Mouse (Mus musculus): ENCODE data around the gene Wdr70. TPM values are rescaled to one million over a fixed set of nuclear protein-coding genes. Genes with fewer than 3 reads are reported as not detected.

Wdr70 gene
- polyA plus RNA-seq, 1 experiment = 47.6 TPM

DNA sequence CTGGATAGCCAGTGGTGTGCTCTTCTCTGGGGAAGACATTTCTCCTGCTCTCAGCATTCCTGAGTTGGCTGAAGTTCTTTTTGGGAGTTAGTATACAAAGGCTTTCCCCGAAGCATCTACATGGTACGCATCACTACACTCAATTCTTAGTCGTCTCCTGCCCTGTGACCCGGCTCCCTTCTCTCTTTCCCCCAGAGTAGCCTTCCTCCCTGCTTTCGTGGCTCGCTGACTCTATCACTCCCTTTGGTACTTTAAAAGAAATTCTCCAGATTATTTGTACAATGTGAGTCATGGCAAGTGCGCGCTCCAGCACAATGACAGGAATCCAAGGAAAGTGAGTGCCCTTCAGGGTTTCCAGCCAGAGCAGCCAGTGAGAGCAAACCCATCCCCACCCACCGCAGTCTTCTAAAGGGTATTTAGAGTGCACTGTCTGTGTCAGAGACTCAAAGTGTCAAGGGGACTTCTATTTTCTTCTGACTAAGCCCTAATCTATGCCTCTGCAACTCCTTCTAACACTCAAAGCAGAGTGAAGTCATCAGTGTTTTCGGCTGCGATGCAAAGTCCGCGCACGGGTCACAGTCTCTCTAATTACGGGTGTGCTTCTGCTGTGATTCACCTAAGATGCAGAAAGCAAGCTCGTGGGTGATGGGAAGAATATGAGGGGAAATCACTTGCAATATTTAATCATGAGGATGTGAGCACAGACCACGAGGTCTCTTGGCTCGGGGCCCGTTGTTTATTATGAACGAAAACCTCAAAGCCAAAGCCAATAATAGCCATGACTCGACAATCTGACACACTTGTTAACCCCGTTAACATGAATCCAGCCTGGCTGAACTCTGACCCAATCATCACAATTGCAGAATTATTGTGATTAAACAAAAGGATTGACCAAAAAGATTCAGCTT lies 221.2 kb downstream of the Wdr70 start:
- H3K4me3 ChIP-seq (ENCODE audit: insufficient read depth, poor library complexity, severe bottlenecking) = no peak overlapping the region
- H3ac ChIP-seq (ENCODE audit: control insufficient read depth, insufficient read length, low read depth) = peak overlapping the region; percentile 2
- no peaks in the 10 kb centered on the region for H3K79me2 ChIP-seq (ENCODE audit: control insufficient read depth, insufficient read depth)
- H3K27me3 ChIP-seq (ENCODE audit: control insufficient read depth, insufficient read depth, insufficient read length) = no peaks in the 10 kb centered on the region
- TF ChIP-seq USF1 (IDR thresholded peaks at IDR 0.05; ENCODE audit: low read depth) (peak; percentile 78), MYOD1 (IDR thresholded peaks at IDR 0.05; ENCODE audit: control insufficient read depth, insufficient read length, low read depth) (peak; percentile 25), CTCF (IDR thresholded peaks at IDR 0.05; ENCODE audit: control insufficient read depth, insufficient read depth, insufficient read length) (no peak), MAX (IDR thresholded peaks at IDR 0.05) (peak; percentile 83), CEBPB (IDR thresholded peaks at IDR 0.05; ENCODE audit: low read depth) (peak; percentile 31), FOSL1 (IDR thresholded peaks at IDR 0.05; ENCODE audit: insufficient read depth, low read length, poor library complexity, severe bottlenecking) (no peak), MYOG (IDR thresholded peaks at IDR 0.05; ENCODE audit: control insufficient read depth, extremely low read depth, insufficient read length) (no peak)
- peaks cover 25% of the 10 kb centered on the region for H3K36me3 ChIP-seq (ENCODE audit: control insufficient read depth, insufficient read depth)
- H3K79me3 ChIP-seq (ENCODE audit: low read depth) = no peaks in the 10 kb centered on the region

DNA sequence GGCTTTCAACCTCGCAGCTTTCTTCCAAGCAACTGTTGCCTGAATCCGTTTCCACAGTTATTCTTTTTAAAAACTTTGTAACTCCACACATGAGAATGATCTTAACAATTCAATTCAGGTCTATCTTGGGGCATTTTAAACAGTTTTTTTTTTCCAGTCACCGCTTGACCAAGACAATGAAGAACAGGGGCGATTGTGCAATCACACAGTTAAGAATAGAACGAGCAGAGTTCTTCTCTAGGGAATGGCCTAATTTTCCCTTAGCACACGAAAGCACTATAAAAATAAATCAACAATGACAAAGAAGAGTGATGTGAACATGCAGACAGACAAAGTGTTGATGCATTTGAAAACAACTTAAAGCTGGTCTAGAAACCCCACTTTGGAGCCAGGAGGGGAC lies 223.1 kb downstream of the Wdr70 start:
- Histone ChIP-seq H3K79me2 (ENCODE audit: control insufficient read depth, insufficient read depth) (no peaks in the 10 kb centered on the region), H3ac (ENCODE audit: control insufficient read depth, insufficient read length, low read depth) (no peak overlapping the region), H3K27me3 (ENCODE audit: control insufficient read depth, insufficient read depth, insufficient read length) (no peaks in the 10 kb centered on the region), H3K36me3 (ENCODE audit: control insufficient read depth, insufficient read depth) (peaks cover 17% of the 10 kb centered on the region), H3K4me3 (ENCODE audit: insufficient read depth, poor library complexity, severe bottlenecking) (no peak overlapping the region), H3K79me3 (ENCODE audit: low read depth) (no peaks in the 10 kb centered on the region)
- peak; percentile 90 for TF ChIP-seq CEBPB (IDR thresholded peaks at IDR 0.05; ENCODE audit: low read depth)
- no peak for TF ChIP-seq FOSL1 (IDR thresholded peaks at IDR 0.05; ENCODE audit: insufficient read depth, low read length, poor library complexity, severe bottlenecking)

DNA sequence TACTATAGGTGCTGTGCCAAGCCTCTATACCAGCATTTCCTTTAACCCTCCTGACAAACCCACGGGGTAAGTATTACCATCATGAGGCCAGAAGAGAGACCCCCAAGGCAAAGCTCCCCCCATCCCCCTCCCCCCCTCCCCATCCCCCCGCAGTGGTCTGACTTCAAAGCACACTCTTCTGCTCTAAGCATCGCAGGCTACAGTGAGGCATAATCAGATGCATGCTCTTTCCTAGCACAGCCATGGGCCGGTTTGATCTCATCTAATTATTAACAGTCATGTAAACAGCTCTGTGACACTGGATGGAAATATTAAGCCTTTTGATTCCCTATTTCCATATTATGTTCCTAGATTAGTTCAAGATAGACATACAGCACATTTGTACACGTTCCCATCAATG lies 226.5 kb downstream of the Wdr70 start:
- Histone ChIP-seq H3K79me3 (ENCODE audit: low read depth) (no peaks in the 10 kb centered on the region), H3ac (ENCODE audit: control insufficient read depth, insufficient read length, low read depth) (no peak overlapping the region), H3K36me3 (ENCODE audit: control insufficient read depth, insufficient read depth) (peaks cover 5% of the 10 kb centered on the region), H3K79me2 (ENCODE audit: control insufficient read depth, insufficient read depth) (no peaks in the 10 kb centered on the region), H3K4me3 (ENCODE audit: insufficient read depth, poor library complexity, severe bottlenecking) (no peak overlapping the region), H3K27me3 (ENCODE audit: control insufficient read depth, insufficient read depth, insufficient read length) (no peaks in the 10 kb centered on the region)
- TF ChIP-seq MAX (IDR thresholded peaks at IDR 0.05) (no peak), MYOG (IDR thresholded peaks at IDR 0.05; ENCODE audit: control insufficient read depth, extremely low read depth, insufficient read length) (no peak)

DNA sequence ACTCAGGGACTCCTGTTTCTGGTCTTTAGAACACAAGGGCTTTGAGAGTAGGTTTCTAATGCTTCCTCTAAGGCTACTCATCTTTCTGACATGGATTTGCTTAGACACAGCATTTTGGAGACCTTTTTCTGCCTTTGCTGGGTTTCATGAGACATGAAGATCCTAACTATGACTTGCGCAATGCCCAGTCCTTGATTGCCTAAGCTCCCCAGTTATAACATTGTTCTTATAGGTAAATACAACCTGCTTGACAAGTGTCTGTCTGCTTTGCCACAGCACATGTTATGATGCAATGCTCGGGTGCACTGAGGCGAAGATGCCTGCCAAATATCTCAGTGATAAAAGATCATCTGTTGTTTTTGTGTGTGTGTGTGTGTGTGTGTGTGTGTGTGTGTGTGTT lies 233.7 kb downstream of the Wdr70 start:
- H3ac ChIP-seq (ENCODE audit: control insufficient read depth, insufficient read length, low read depth) = no peak overlapping the region
- TF ChIP-seq CTCF (IDR thresholded peaks at IDR 0.05; ENCODE audit: control insufficient read depth, insufficient read depth, insufficient read length) = no peak
- TF ChIP-seq CEBPB (IDR thresholded peaks at IDR 0.05; ENCODE audit: low read depth) = peak; percentile 89
- H3K79me3 ChIP-seq (ENCODE audit: low read depth) = no peaks in the 10 kb centered on the region
- no peaks in the 10 kb centered on the region for H3K79me2 ChIP-seq (ENCODE audit: control insufficient read depth, insufficient read depth)
- H3K36me3 ChIP-seq (ENCODE audit: control insufficient read depth, insufficient read depth) = no peaks in the 10 kb centered on the region
- no peak overlapping the region for H3K4me3 ChIP-seq (ENCODE audit: insufficient read depth, poor library complexity, severe bottlenecking)
- H3K27me3 ChIP-seq (ENCODE audit: control insufficient read depth, insufficient read depth, insufficient read length) = no peaks in the 10 kb centered on the region

DNA sequence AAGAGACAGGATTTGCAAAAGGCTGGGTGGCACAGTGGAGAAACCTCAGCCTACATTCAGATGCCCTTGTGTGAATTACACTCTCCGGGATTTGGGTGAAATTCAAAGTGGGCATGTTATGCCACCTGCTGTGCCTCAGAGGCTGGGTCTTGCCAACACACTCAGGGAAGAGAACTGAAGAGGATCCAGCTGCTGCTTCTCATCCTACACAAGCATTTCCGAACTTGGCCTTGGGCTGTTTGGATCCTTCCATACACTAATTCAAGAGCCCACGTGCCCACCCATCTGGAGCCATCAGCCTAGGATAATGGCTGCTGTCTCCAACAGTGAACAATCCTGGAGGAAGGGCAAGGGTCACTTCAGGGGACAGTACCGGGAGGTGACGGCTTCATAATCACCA lies 235.7 kb downstream of the Wdr70 start:
- Histone ChIP-seq H3K27me3 (ENCODE audit: control insufficient read depth, insufficient read depth, insufficient read length) (no peaks in the 10 kb centered on the region), H3K79me3 (ENCODE audit: low read depth) (no peaks in the 10 kb centered on the region), H3K36me3 (ENCODE audit: control insufficient read depth, insufficient read depth) (no peaks in the 10 kb centered on the region), H3K79me2 (ENCODE audit: control insufficient read depth, insufficient read depth) (no peaks in the 10 kb centered on the region), H3K4me3 (ENCODE audit: insufficient read depth, poor library complexity, severe bottlenecking) (no peak overlapping the region), H3ac (ENCODE audit: control insufficient read depth, insufficient read length, low read depth) (peak overlapping the region; percentile 36)
- TF ChIP-seq CEBPB (IDR thresholded peaks at IDR 0.05; ENCODE audit: low read depth) (no peak), MAX (IDR thresholded peaks at IDR 0.05) (no peak), FOSL1 (IDR thresholded peaks at IDR 0.05; ENCODE audit: insufficient read depth, low read length, poor library complexity, severe bottlenecking) (no peak), MYOD1 (IDR thresholded peaks at IDR 0.05; ENCODE audit: control insufficient read depth, insufficient read length, low read depth) (peak; percentile 44), MYOG (IDR thresholded peaks at IDR 0.05; ENCODE audit: control insufficient read depth, extremely low read depth, insufficient read length) (no peak), CTCF (IDR thresholded peaks at IDR 0.05; ENCODE audit: control insufficient read depth, insufficient read depth, insufficient read length) (no peak), USF1 (IDR thresholded peaks at IDR 0.05; ENCODE audit: low read depth) (peak; percentile 81)

DNA sequence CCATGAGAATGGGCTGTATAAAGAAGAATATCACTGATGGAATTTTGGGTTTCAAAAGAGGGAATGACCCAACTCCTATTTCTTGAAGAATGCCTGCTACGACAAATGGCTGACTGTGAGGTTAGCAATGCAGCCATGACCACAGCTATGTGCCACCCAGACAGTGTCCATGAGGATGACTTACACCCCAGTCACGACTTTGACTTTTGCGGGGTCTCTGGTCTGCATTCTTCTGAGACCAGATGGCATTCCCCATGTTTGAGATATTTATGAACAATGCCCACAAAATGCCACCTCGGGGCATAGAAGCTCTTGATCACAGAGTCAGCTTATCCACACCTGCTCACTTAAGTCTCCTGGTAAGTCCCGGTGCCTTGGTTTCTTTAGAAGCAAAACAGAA lies 236.1 kb downstream of the Wdr70 start:
- Histone ChIP-seq H3ac (ENCODE audit: control insufficient read depth, insufficient read length, low read depth) (no peak overlapping the region), H3K79me3 (ENCODE audit: low read depth) (no peaks in the 10 kb centered on the region), H3K36me3 (ENCODE audit: control insufficient read depth, insufficient read depth) (no peaks in the 10 kb centered on the region), H3K27me3 (ENCODE audit: control insufficient read depth, insufficient read depth, insufficient read length) (no peaks in the 10 kb centered on the region), H3K4me3 (ENCODE audit: insufficient read depth, poor library complexity, severe bottlenecking) (no peak overlapping the region), H3K79me2 (ENCODE audit: control insufficient read depth, insufficient read depth) (no peaks in the 10 kb centered on the region)
- TF ChIP-seq MAX (IDR thresholded peaks at IDR 0.05) = peak; percentile 80
- no peak for TF ChIP-seq CTCF (IDR thresholded peaks at IDR 0.05; ENCODE audit: control insufficient read depth, insufficient read depth, insufficient read length)
- no peak for TF ChIP-seq USF1 (IDR thresholded peaks at IDR 0.05; ENCODE audit: low read depth)
- peak; percentile 87 for TF ChIP-seq MYOD1 (IDR thresholded peaks at IDR 0.05; ENCODE audit: control insufficient read depth, insufficient read length, low read depth)
- TF ChIP-seq FOSL1 (IDR thresholded peaks at IDR 0.05; ENCODE audit: insufficient read depth, low read length, poor library complexity, severe bottlenecking) = peak; percentile 100
- peak; percentile 86 for TF ChIP-seq CEBPB (IDR thresholded peaks at IDR 0.05; ENCODE audit: low read depth)
- TF ChIP-seq MYOG (IDR thresholded peaks at IDR 0.05; ENCODE audit: control insufficient read depth, extremely low read depth, insufficient read length) = no peak
